Mouse (Mus musculus): ENCODE data around the gene Bmpr1a.
"Not testable (repeated sequence)": the region's sequence is repeated elsewhere in the genome, so short reads cannot be mapped to it uniquely, and the experiment has no call there.

Bmpr1a gene

GRCm38 (mm10) chr14:34378560-34379331, 124.4 kb downstream of the Bmpr1a start:
- peak in 1 of 2 experiments; percentile 38 for DNase-seq

- no peak for DNase-seq
Measured at GRCm38 (mm10) chr14:34377121-34377520, 126.0 kb downstream of the Bmpr1a start.

- no peak for DNase-seq
Measured at GRCm38 (mm10) chr14:34375941-34376340, 127.2 kb downstream of the Bmpr1a start.

GRCm38 (mm10) chr14:34375415-34375904, 127.7 kb downstream of the Bmpr1a start, which contains the start of gene Mmrn2:
Gene Mmrn2, plus strand, starts transcription at chr14:34375465.
- DNase-seq: no peak

- DNase-seq: peak; percentile 25 to 48
Measured at GRCm38 (mm10) chr14:34374577-34374976, 128.6 kb downstream of the Bmpr1a start, which contains the start of gene Sncg. Gene Sncg, minus strand, starts transcription at chr14:34374789.

- no peak for DNase-seq
Measured at GRCm38 (mm10) chr14:34373581-34373980, 129.6 kb downstream of the Bmpr1a start.

- peak; percentile 50 to 78 for DNase-seq
Measured at GRCm38 (mm10) chr14:34372646-34373045, 130.5 kb downstream of the Bmpr1a start.

GRCm38 (mm10) chr14:34371763-34372162, 131.4 kb downstream of the Bmpr1a start:
- DNase-seq: no peak

- no peak for DNase-seq
Measured at GRCm38 (mm10) chr14:34370921-34371320, 132.2 kb downstream of the Bmpr1a start.

GRCm38 (mm10) chr14:34370203-34370602, 132.9 kb downstream of the Bmpr1a start:
- no peak for DNase-seq

- DNase-seq: no peak
Measured at GRCm38 (mm10) chr14:34365147-34365507, 138.0 kb downstream of the Bmpr1a start.

GRCm38 (mm10) chr14:34364254-34365146, 138.6 kb downstream of the Bmpr1a start:
- not testable (repeated sequence) for DNase-seq

- peak; percentile 78 to 85 for DNase-seq
Measured at GRCm38 (mm10) chr14:34363490-34364253, 139.5 kb downstream of the Bmpr1a start.

GRCm38 (mm10) chr14:34362726-34363445, 140.3 kb downstream of the Bmpr1a start:
- DNase-seq: peak; percentile 77 to 83

GRCm38 (mm10) chr14:34362135-34362534, 141.0 kb downstream of the Bmpr1a start:
- no peak for DNase-seq

Measured in lung, postnatal 4 days (tissue).